Mouse (Mus musculus): ENCODE data around the gene Heatr9. TPM values are rescaled to one million over a fixed set of nuclear protein-coding genes. Genes with fewer than 3 reads are reported as not detected.

Gene Heatr9
- polyA plus RNA-seq, 1 experiment = not detected

DNA sequence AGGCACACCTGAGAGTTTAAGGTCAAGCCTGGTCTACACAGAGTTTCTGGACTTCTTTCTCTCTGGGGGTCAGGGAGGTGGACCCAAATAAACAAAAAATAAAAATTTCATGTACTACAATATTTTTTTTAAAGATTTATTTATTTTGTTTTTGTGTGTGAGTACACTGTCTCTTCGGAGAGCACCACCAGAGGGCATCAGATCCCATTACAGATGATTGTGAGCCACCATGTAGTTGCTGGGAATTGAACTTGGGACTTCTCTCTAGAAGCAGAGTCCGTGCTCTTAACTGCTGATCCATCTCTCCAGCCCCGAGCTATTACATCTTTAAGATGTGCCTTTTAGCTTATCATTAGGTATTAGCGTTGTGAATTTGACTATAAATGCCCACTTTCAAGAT, 30.5 kb downstream of the Heatr9 start:
- Histone ChIP-seq H3K4me3 (ENCODE audit: insufficient read depth, low read length) (no peak overlapping the region), H3K4me1 (ENCODE audit: control insufficient read depth, insufficient read depth, low read length) (no peaks in the 10 kb centered on the region), H3K27ac (ENCODE audit: insufficient read depth, low read length) (no peak overlapping the region)
- no peak for TF ChIP-seq POLR2A (IDR thresholded peaks at IDR 0.05; ENCODE audit: extremely low read depth, insufficient read depth, low read length)
- peak; percentile 18; the same call in 1 of the 2 replicates for TF ChIP-seq CTCF (IDR thresholded peaks at IDR 0.05; ENCODE audit: extremely low read depth, insufficient read depth, low read length)

DNA sequence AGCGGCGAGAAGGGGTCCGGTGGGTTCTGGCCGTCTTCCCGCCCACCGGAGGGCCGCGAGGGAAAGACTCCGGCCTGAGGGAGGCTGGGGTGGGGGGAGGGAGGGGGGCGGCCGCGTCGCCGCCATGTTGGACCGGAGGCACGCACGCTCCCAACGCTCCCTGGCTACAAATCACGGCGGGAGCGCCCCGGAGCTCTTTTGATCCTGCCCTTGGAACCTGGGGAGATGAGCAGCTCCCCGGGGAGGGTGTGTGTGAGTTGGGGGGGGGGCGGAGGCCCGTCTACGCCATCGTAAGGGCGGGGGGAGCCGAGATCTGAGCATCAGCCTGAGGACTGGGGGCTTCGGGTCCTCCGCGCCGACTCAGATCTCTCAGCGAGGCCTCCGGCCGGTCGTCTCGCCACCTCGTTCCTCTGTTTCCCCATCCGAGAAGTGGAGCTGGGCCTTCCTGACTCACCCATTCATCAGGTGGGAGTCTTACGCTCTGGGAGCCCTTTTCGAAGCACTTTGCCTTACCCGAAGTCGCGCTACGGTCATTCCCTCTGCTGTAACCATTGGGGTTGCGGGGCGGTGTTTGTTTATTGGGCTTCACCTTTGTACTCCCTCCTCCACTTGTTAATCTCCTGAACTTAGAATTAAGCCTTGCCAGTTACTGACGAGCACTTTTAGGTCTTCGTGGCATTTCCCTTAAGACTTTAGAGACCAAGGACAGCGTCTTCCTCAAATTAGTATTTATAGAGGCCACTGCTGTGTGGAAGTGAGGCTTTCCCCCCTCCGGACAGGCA, 48.5 kb downstream of the Heatr9 start:
- Histone ChIP-seq H3K27ac (ENCODE audit: insufficient read depth, low read length) (peak overlapping the region; percentile 71; the same call in 1 of the 2 replicates), H3K4me3 (ENCODE audit: insufficient read depth, low read length) (peak overlapping the region; percentile 67), H3K4me1 (ENCODE audit: control insufficient read depth, insufficient read depth, low read length) (no peaks in the 10 kb centered on the region; the same call in 1 of the 2 replicates)
- no peak for TF ChIP-seq CTCF (IDR thresholded peaks at IDR 0.05; ENCODE audit: extremely low read depth, insufficient read depth, low read length)
- TF ChIP-seq POLR2A (IDR thresholded peaks at IDR 0.05; ENCODE audit: extremely low read depth, insufficient read depth, low read length) = no peak

DNA sequence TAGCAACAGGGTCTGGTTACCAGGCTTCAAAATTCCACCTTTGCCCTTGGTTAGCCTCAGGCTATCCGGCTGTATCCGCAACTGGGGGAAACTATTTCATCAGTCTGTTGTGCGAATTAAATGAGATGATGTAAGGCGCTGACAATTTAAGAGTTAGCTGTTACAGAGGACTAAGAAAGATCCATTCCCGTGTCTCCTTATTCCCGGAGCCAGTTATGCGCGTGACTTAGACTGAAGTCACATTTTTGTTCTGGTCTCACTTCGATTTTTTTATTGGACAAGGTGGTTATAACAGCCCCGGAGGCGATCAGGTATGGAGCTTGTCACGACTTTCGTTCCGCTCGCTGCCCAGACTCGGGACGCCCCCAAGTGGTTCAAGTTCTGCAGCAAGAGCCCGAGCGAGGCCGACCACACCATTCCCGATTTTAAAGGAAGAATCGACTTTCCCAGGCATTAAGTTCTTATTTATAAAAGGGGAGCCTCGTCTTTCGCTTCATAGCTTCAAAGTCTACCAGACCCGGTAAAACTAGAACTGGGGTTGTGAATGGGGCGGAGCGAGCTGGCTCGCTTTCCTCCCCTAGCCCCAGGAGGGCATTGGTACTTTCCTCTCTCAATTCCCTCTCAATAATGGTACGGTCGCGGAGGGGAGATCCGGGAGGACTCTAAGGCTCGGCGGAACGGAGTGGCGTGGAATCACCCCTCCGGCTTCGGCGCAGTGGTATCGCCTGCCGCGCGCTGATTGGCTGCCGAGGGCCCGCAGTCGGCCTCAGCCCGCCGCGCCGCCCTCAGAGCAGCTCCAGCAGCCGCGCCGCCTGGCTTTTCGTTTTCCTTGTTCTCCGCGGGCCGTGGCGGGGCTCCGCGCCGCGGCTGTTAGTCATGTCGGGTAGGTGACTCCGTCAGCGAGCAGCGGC, 49.4 kb downstream of the Heatr9 start, which contains the start of gene Taf15:
Taf15 (plus strand) TSS at position 763 of the 911 bp plus-strand sequence.
- H3K4me3 ChIP-seq (ENCODE audit: insufficient read depth, low read length) = peak within 1 kb of the TSS; percentile 67
- peak within 1 kb of the TSS; percentile 71; the same call in 1 of the 2 replicates for H3K27ac ChIP-seq (ENCODE audit: insufficient read depth, low read length)
- TF ChIP-seq POLR2A (IDR thresholded peaks at IDR 0.05; ENCODE audit: extremely low read depth, insufficient read depth, low read length) (peak; percentile 70), CTCF (IDR thresholded peaks at IDR 0.05; ENCODE audit: extremely low read depth, insufficient read depth, low read length) (peak; percentile 65)
- H3K4me1 ChIP-seq (ENCODE audit: control insufficient read depth, insufficient read depth, low read length) = no peaks in the 10 kb centered on the region; the same call in 1 of the 2 replicates

DNA sequence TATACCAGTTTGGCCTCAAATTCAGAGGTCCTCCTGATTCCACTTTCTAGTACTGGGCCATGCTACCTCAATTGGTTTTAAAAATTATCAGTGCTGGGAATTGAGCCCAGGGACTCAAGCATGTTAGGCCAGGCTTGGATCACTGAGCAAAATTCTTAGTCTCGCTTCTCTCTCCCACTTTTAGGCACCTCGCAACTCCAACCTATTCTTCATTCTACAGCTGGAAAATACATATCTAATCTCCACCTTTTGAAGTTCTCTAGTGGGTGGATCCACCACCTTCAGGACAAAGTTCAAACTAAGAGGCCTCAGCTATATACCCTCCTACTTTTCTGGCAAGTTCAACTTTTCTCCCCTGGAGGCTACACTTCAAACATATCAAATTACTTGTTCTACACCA, 50.2 kb downstream of the Heatr9 start:
- Histone ChIP-seq H3K4me3 (ENCODE audit: insufficient read depth, low read length) (no peak overlapping the region), H3K4me1 (ENCODE audit: control insufficient read depth, insufficient read depth, low read length) (no peaks in the 10 kb centered on the region; the same call in 1 of the 2 replicates), H3K27ac (ENCODE audit: insufficient read depth, low read length) (no peak overlapping the region)
- TF ChIP-seq POLR2A (IDR thresholded peaks at IDR 0.05; ENCODE audit: extremely low read depth, insufficient read depth, low read length) (no peak), CTCF (IDR thresholded peaks at IDR 0.05; ENCODE audit: extremely low read depth, insufficient read depth, low read length) (no peak)

DNA sequence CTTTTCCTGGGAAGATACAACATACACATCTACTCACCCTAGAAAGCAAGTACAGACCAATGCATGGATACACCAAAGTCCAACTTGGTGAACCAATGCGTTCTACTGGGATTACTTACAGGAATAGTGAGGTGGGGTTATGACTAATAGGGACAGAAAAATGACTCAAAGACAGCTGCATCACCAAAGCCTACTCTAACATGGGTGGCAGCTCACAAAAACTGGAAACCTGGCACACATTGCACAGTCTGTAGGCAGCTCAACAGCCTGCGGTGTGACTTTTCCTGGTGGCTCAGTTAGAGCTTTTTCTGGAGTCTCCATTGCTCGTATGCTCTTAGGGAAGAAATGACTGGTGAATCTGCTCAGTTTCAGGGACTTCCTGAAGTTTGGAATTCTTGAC, 53.2 kb downstream of the Heatr9 start:
- H3K27ac ChIP-seq (ENCODE audit: insufficient read depth, low read length) = no peak overlapping the region

DNA sequence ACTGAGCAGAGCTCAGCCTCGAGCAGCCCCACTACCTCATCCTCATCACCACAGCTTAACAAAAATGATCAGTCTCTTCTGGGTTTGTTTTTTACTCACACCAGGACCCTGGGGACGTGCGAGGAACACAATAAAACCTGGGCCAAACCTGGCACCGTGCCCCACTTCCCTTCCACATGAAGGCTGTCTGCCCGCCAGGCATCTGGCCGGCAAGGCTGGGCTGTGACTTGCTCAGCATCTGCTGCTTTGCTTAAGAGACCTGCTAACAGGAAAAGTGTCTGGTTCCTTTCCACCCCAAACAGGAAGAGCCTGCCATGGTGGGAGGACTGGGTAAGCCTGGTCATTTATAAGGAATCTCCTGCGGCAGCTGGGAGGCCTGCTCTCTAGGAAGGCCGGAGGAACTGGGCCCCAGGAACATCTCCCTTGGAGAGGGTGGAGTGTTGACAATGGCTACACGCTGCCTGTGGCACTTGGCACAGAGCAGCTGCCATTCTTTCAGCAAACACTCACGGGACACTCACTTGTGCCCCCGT, 54.8 kb downstream of the Heatr9 start:
- no peaks in the 10 kb centered on the region for H3K4me1 ChIP-seq (ENCODE audit: control insufficient read depth, insufficient read depth, low read length)
- no peak overlapping the region for H3K27ac ChIP-seq (ENCODE audit: insufficient read depth, low read length)
- TF ChIP-seq CTCF (IDR thresholded peaks at IDR 0.05; ENCODE audit: extremely low read depth, insufficient read depth, low read length) (no peak), POLR2A (IDR thresholded peaks at IDR 0.05; ENCODE audit: extremely low read depth, insufficient read depth, low read length) (no peak)
- H3K4me3 ChIP-seq (ENCODE audit: insufficient read depth, low read length) = no peak overlapping the region

More for the DNA sequence above, 53.2 kb downstream of the Heatr9 start:
- no peak for TF ChIP-seq CTCF (IDR thresholded peaks at IDR 0.05; ENCODE audit: extremely low read depth, insufficient read depth, low read length)
- TF ChIP-seq POLR2A (IDR thresholded peaks at IDR 0.05; ENCODE audit: extremely low read depth, insufficient read depth, low read length) = no peak
- Histone ChIP-seq H3K4me3 (ENCODE audit: insufficient read depth, low read length) (no peak overlapping the region), H3K4me1 (ENCODE audit: control insufficient read depth, insufficient read depth, low read length) (no peaks in the 10 kb centered on the region)

DNA sequence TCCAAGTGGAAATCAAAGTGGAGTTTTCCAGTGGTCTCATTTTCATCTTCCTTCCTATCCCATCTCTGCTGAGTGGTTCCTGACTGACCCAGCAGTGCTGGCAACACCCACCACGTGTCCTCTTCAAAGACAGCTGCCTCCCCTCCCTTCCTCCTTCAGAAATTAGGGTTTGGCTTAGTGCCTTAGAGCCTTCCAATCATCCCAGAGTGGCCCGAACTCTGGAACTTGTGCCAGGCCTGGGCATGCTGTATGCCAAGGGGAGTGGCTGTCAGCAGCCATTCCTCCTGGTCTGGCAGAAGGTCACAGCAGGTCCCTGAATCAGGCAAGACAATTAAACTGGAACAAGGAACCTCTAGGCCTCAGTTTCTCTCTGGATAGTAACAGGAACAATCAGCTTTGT, 56.0 kb downstream of the Heatr9 start:
- Histone ChIP-seq H3K4me1 (ENCODE audit: control insufficient read depth, insufficient read depth, low read length) (no peaks in the 10 kb centered on the region), H3K27ac (ENCODE audit: insufficient read depth, low read length) (no peak overlapping the region), H3K4me3 (ENCODE audit: insufficient read depth, low read length) (no peak overlapping the region)
- no peak for TF ChIP-seq POLR2A (IDR thresholded peaks at IDR 0.05; ENCODE audit: extremely low read depth, insufficient read depth, low read length)
- no peak for TF ChIP-seq CTCF (IDR thresholded peaks at IDR 0.05; ENCODE audit: extremely low read depth, insufficient read depth, low read length)

DNA sequence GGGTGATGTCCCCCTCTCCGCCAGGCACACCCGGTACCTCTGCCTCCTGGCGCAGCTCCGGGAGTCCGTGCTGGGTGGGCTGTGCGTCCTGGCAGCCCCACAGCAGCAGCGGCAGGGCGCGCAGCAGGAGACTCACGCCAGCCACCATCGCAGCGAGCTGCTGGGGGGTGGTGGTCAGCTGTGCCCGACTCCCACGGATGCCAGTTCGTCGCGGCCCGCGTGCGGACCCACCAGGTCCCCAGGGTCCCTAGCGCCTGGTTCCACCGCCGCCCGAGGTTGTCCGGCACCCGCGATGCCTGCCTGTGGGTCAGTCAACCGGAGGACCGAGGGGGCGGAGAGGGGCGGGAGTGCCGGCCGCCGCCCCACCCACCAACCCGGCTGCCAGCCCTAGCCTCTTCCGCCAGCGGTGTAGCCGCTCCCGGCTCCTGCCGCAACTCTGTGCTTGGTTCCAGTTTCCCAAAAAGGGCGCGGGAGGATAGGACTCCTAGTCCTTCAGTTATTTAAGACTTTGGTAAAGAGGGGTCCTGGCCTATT, 59.2 kb downstream of the Heatr9 start, which contains the start of gene Mmp28:
Mmp28 (minus strand) TSS at position 361 of the 534 bp plus-strand sequence.
- no peaks in the 10 kb centered on the region for H3K4me1 ChIP-seq (ENCODE audit: control insufficient read depth, insufficient read depth, low read length)
- TF ChIP-seq POLR2A (IDR thresholded peaks at IDR 0.05; ENCODE audit: extremely low read depth, insufficient read depth, low read length) (no peak), CTCF (IDR thresholded peaks at IDR 0.05; ENCODE audit: extremely low read depth, insufficient read depth, low read length) (no peak)
- peak within 1 kb of the TSS; percentile 39 for H3K4me3 ChIP-seq (ENCODE audit: insufficient read depth, low read length)
- no peak within 1 kb of the TSS for H3K27ac ChIP-seq (ENCODE audit: insufficient read depth, low read length)

Other genes with a start within 250 kb of the Heatr9 start
- not detected in 2 replicates for gene Slfn14, start 235.4 kb downstream of the Heatr9 start, polyA plus RNA-seq (2012; rRNA removed)
- gene Ap2b1, start 223.2 kb downstream of the Heatr9 start, polyA plus RNA-seq (2012; rRNA removed) = 130 and 131 TPM in 2 replicates
- 7.0 and 7.3 TPM in 2 replicates for gene Pex12, start 219.6 kb downstream of the Heatr9 start, polyA plus RNA-seq (2012; rRNA removed)
- gene Rasl10b, start 113.0 kb downstream of the Heatr9 start, polyA plus RNA-seq (2012; rRNA removed) = 252 and 271 TPM in 2 replicates
- gene Gas2l2, start 92.7 kb downstream of the Heatr9 start, polyA plus RNA-seq (2012; rRNA removed) = 0.10 TPM in 1 of 2 replicates, not detected in the other
- 0.75 and 0.95 TPM in 2 replicates for gene 1700020L24Rik, start 84.5 kb downstream of the Heatr9 start, polyA plus RNA-seq (2012; rRNA removed)
- gene Mmp28, start 59.1 kb downstream of the Heatr9 start, polyA plus RNA-seq (2012; rRNA removed) = 3.9 and 5.3 TPM in 2 replicates
- 43.0 and 50.8 TPM in 2 replicates for gene Taf15, start 49.1 kb downstream of the Heatr9 start, polyA plus RNA-seq (2012; rRNA removed)
- 0.58 and 1.0 TPM in 2 replicates for gene Ccl5, start 8.3 kb upstream of the Heatr9 start, polyA plus RNA-seq (2012; rRNA removed)
- 1.7 and 2.1 TPM in 2 replicates for gene Ccl9, start 56.5 kb upstream of the Heatr9 start, polyA plus RNA-seq (2012; rRNA removed)
- gene Ccl6, start 70.9 kb upstream of the Heatr9 start, polyA plus RNA-seq (2012; rRNA removed) = 2.8 and 3.6 TPM in 2 replicates
- not detected in 2 replicates for gene Rpl9-ps1, start 123.4 kb upstream of the Heatr9 start, polyA plus RNA-seq (2012; rRNA removed)
- 0.76 and 0.84 TPM in 2 replicates for gene Ccl3, start 127.2 kb upstream of the Heatr9 start, polyA plus RNA-seq (2012; rRNA removed)
- 0.35 and 0.42 TPM in 2 replicates for gene Ccl4, start 140.4 kb upstream of the Heatr9 start, polyA plus RNA-seq (2012; rRNA removed)
- gene Wfdc17, start 181.8 kb upstream of the Heatr9 start, polyA plus RNA-seq (2012; rRNA removed) = 0.49 and 1.3 TPM in 2 replicates
- 4.2 and 5.8 TPM in 2 replicates for gene Wfdc18, start 186.8 kb upstream of the Heatr9 start, polyA plus RNA-seq (2012; rRNA removed)
- not detected in 2 replicates for gene Wfdc21, start 224.8 kb upstream of the Heatr9 start, polyA plus RNA-seq (2012; rRNA removed)
- 16.6 and 16.9 TPM in 2 replicates for gene Heatr6, start 231.5 kb upstream of the Heatr9 start, polyA plus RNA-seq (2012; rRNA removed)

Measured in cortical plate, adult 2 months (tissue).